In genomic region chr17:16004002-16004401, GRCm38 (mm10) we compare ENCODE assay signal across 26 mouse cellular contexts.
DNase-seq lines count a peak whose midpoint lies in the region; ATAC-seq and TF ChIP-seq lines count a peak whose summit lies in the region.
"Had no signal": no experiment of that assay in that cellular context is flagged by ENCODE, and none has a peak within 500 bp of the region (broad histone marks: within the 10 kb centered on the region; RNA-seq: fewer than 3 reads in every experiment).

No protein-coding gene starts in this region.

- H3K27me3 ChIP-seq in lung, embryonic 14.5 days (ENCODE audit: insufficient read depth, low read length), result no peaks in the 10 kb centered on the region
- no peaks in the 10 kb centered on the region for H3K27me3 ChIP-seq in intestine, embryonic 14.5 days (replicated peaks; ENCODE audit: control insufficient read depth, insufficient read depth, low read length)
- H3K27me3 ChIP-seq in intestine, embryonic 16.5 days (replicated peaks; ENCODE audit: control insufficient read depth, insufficient read depth, low read length), result no peaks in the 10 kb centered on the region
- no peaks in the 10 kb centered on the region for H3K27me3 ChIP-seq in stomach, embryonic 16.5 days (ENCODE audit: control insufficient read depth, insufficient read depth, low read length)
- H3K27me3 ChIP-seq: CH12.LX; embryonic facial prominence, embryonic 12.5 days; embryonic facial prominence, embryonic 15.5 days; hindbrain, embryonic 13.5 days had no signal

- peaks cover 8% of the 10 kb centered on the region; the same call in 1 of the 2 replicates for H3K4me1 ChIP-seq in lung, embryonic 14.5 days (ENCODE audit: insufficient read depth)
- H3K4me1 ChIP-seq in intestine, embryonic 14.5 days (replicated peaks; ENCODE audit: control insufficient read depth, insufficient read depth, low read length), result peaks cover 12% of the 10 kb centered on the region
- H3K4me1 ChIP-seq in intestine, embryonic 16.5 days (ENCODE audit: control insufficient read depth, insufficient read depth, low read length), result 0 out of 2 replicates have a peak, but pooled peaks cover 6% of the 10 kb centered on the region
- peaks cover 7% of the 10 kb centered on the region; the same call in 1 of the 2 replicates for H3K4me1 ChIP-seq in stomach, embryonic 16.5 days (ENCODE audit: control insufficient read depth, insufficient read depth, low read length)
- H3K4me1 ChIP-seq: embryonic facial prominence, embryonic 12.5 days; embryonic facial prominence, embryonic 15.5 days had no signal

- no peak overlapping the region for H3K9ac ChIP-seq in lung, embryonic 14.5 days
- H3K9ac ChIP-seq in intestine, embryonic 14.5 days (ENCODE audit: low read length), result no peak overlapping the region
- H3K9ac ChIP-seq in intestine, embryonic 16.5 days (ENCODE audit: low read depth, low read length), result no peak overlapping the region
- no peak overlapping the region for H3K9ac ChIP-seq in stomach, embryonic 16.5 days (ENCODE audit: low read length)
- H3K9ac ChIP-seq: embryonic facial prominence, embryonic 12.5 days; embryonic facial prominence, embryonic 15.5 days; forebrain, postnatal 0 days; hindbrain, embryonic 13.5 days had no signal

- no peak overlapping the region for H3K4me3 ChIP-seq in lung, embryonic 14.5 days (ENCODE audit: low read depth, low read length)
- H3K4me3 ChIP-seq in intestine, embryonic 14.5 days (ENCODE audit: low read depth, low read length), result no peak overlapping the region
- H3K4me3 ChIP-seq in intestine, embryonic 16.5 days (ENCODE audit: low read length), result no peak overlapping the region
- no peak overlapping the region for H3K4me3 ChIP-seq in stomach, embryonic 16.5 days (replicated peaks; ENCODE audit: low read length)
- H3K4me3 ChIP-seq: embryonic facial prominence, embryonic 12.5 days; embryonic facial prominence, embryonic 15.5 days; heart, adult 2 months; hindbrain, embryonic 13.5 days had no signal

- no peaks in the 10 kb centered on the region for H3K36me3 ChIP-seq in lung, embryonic 14.5 days (ENCODE audit: insufficient read depth)
- H3K36me3 ChIP-seq in intestine, embryonic 14.5 days (ENCODE audit: control insufficient read depth, insufficient read depth, low read length), result no peaks in the 10 kb centered on the region
- H3K36me3 ChIP-seq in intestine, embryonic 16.5 days (ENCODE audit: control insufficient read depth, insufficient read depth, low read length), result no peaks in the 10 kb centered on the region
- H3K36me3 ChIP-seq in stomach, embryonic 16.5 days (ENCODE audit: control insufficient read depth, insufficient read depth, low read length), result no peaks in the 10 kb centered on the region
- H3K36me3 ChIP-seq: embryonic facial prominence, embryonic 12.5 days; embryonic facial prominence, embryonic 15.5 days; G1E; hindbrain, embryonic 13.5 days had no signal

- 50% methylated on average over 4 of the region's 4 CpGs for WGBS in lung, embryonic 14.5 days
- WGBS in intestine, embryonic 14.5 days, result 36% methylated on average over 4 of the region's 4 CpGs
- 38% methylated on average over 4 of the region's 4 CpGs for WGBS in intestine, embryonic 16.5 days
- 39% methylated on average over 4 of the region's 4 CpGs for WGBS in stomach, embryonic 16.5 days

- ATAC-seq in lung, embryonic 14.5 days (ENCODE audit: insufficient read depth), result no peak
- peak; percentile 16; the same call in 1 of the 2 replicates for ATAC-seq in intestine, embryonic 14.5 days (replicated peaks; ENCODE audit: low FRiP score, low TSS enrichment, low read depth)
- peak; percentile 68 for ATAC-seq in intestine, embryonic 16.5 days
- ATAC-seq in stomach, embryonic 16.5 days (ENCODE audit: insufficient read depth, low FRiP score), result peak; percentile 33; the same call in 1 of the 2 replicates
- ATAC-seq: forebrain, embryonic 14.5 days; forebrain, postnatal 0 days; hindbrain, embryonic 16.5 days; Patski had no signal

- no peaks in the 10 kb centered on the region for H3K9me3 ChIP-seq in lung, embryonic 14.5 days (ENCODE audit: low read depth, low read length)
- no peaks in the 10 kb centered on the region for H3K9me3 ChIP-seq in intestine, embryonic 14.5 days (ENCODE audit: control insufficient read depth, low read length)
- no peaks in the 10 kb centered on the region for H3K9me3 ChIP-seq in intestine, embryonic 16.5 days (ENCODE audit: control insufficient read depth, low read length)
- H3K9me3 ChIP-seq in stomach, embryonic 16.5 days (replicated peaks; ENCODE audit: control insufficient read depth, low read length), result no peaks in the 10 kb centered on the region
- H3K9me3 ChIP-seq: embryonic facial prominence, embryonic 12.5 days; embryonic facial prominence, embryonic 15.5 days; G1E had no signal

- TF ChIP-seq CTCF in lung, embryonic 14.5 days (IDR thresholded peaks at IDR 0.05; ENCODE audit: low read depth), result no peak

- H3K27ac ChIP-seq in lung, embryonic 14.5 days (ENCODE audit: low read depth), result peak overlapping the region; percentile 7; the same call in 1 of the 2 replicates
- peak overlapping the region; percentile 85 for H3K27ac ChIP-seq in intestine, embryonic 14.5 days (ENCODE audit: low read depth)
- H3K27ac ChIP-seq in intestine, embryonic 16.5 days (ENCODE audit: low read length), result no peak overlapping the region
- H3K27ac ChIP-seq in stomach, embryonic 16.5 days (ENCODE audit: low read length), result no peak overlapping the region; the same call in 1 of the 2 replicates
- H3K27ac ChIP-seq: embryonic facial prominence, embryonic 12.5 days; embryonic facial prominence, embryonic 15.5 days; heart, adult 2 months; hindbrain, embryonic 13.5 days had no signal

- DNase-seq in lung, embryonic 14.5 days, result no peak
- DNase-seq in lung, postnatal 36 days, result no peak
- DNase-seq in intestine, embryonic 14.5 days (ENCODE audit: low spot score), result no peak
- DNase-seq in heart, adult 9 months (ENCODE audit: low spot score in 2 of 2), result no peak
- no peak for DNase-seq in layer of hippocampus, postnatal 36 days
- DNase-seq: adrenal gland, postnatal 10 days; adrenal gland, postnatal 36 days; B cell, adult 2 months; cerebellum, adult 11 months; cerebellum, adult 2 months; cerebellum, adult 9-11 months; cerebellum, postnatal 25 days; forebrain, postnatal 0 days; gastrocnemius, postnatal 36 days; heart, adult 2 months had no signal

- no peak overlapping the region for H3K4me2 ChIP-seq in lung, embryonic 14.5 days
- no peak overlapping the region for H3K4me2 ChIP-seq in intestine, embryonic 14.5 days (ENCODE audit: low read length)
- H3K4me2 ChIP-seq in intestine, embryonic 16.5 days (ENCODE audit: low read depth, low read length), result no peak overlapping the region
- H3K4me2 ChIP-seq in stomach, embryonic 16.5 days (ENCODE audit: low read depth, low read length), result no peak overlapping the region
- H3K4me2 ChIP-seq: embryonic facial prominence, embryonic 12.5 days; embryonic facial prominence, embryonic 15.5 days; heart, embryonic 11.5 days; hindbrain, embryonic 13.5 days had no signal

Comparison
In these comparisons a context has a peak if more than half of its experiments do, and no peak if none do; other contexts are left out.
1. H3K27ac ChIP-seq: peak in lung, embryonic 14.5 days (single experiment) and intestine, embryonic 14.5 days (single experiment); none in intestine, embryonic 16.5 days (single experiment) and stomach, embryonic 16.5 days (single experiment).